Mouse (Mus musculus) liver, embryonic 13.5 days (tissue): ENCODE data around the gene Rasa2. TPM values are rescaled to one million over a fixed set of nuclear protein-coding genes. Genes with fewer than 3 reads are reported as not detected.

Source experiments
- ATAC-seq: fragments of 200-750 bp; cut with Nextera tagmentation; 2 replicates; pipeline ENCODE4 v1.8.0; 2017; ENCODE audit warnings: low read depth, mild to moderate bottlenecking, moderate number of reproducible peaks, moderate library complexity
- DNase-seq: peaks from one replicate; pipeline ENCODE4 v3.0.0; 2022
- H3K27ac ChIP-seq: fragments of 300-500 bp; sonication (generic); 2 replicates; pipeline ENCODE4 v1.5.1; 2015; ENCODE audit warnings: moderate library complexity, mild to moderate bottlenecking, inconsistent platforms
- H3K27me3 ChIP-seq: fragments of 300-500 bp; sonication (generic); 2 replicates; pipeline ENCODE4 v1.6.1; 2015; ENCODE audit warnings: mild to moderate bottlenecking, inconsistent platforms
- H3K36me3 ChIP-seq: fragments of 300-500 bp; sonication (generic); 2 replicates; pipeline ENCODE4 v1.6.1; 2015; ENCODE audit warnings: mild to moderate bottlenecking, inconsistent platforms
- H3K4me1 ChIP-seq: fragments of 300-500 bp; sonication (generic); replicated peaks from 2 replicates; pipeline ENCODE4 v1.6.1; 2015; ENCODE audit warnings: inconsistent platforms
- H3K4me2 ChIP-seq: fragments of 300-500 bp; sonication (generic); 2 replicates; pipeline ENCODE4 v1.6.1; 2015; ENCODE audit warnings: inconsistent platforms, mild to moderate bottlenecking, moderate library complexity
- H3K4me3 ChIP-seq: fragments of 300-500 bp; sonication (generic); replicated peaks from 2 replicates; pipeline ENCODE4 v1.5.1; 2015; ENCODE audit warnings: mild to moderate bottlenecking, inconsistent platforms
- H3K9ac ChIP-seq: fragments of 300-500 bp; sonication (generic); 2 replicates; pipeline ENCODE4 v1.6.1; 2015; ENCODE audit warnings: mild to moderate bottlenecking, inconsistent platforms
- H3K9me3 ChIP-seq: fragments of 300-500 bp; sonication (generic); replicated peaks from 2 replicates; pipeline ENCODE4 v1.6.1; 2016; ENCODE audit warnings: inconsistent platforms
- WGBS: fragments of 180-500 bp; shearing (Covaris S2); methylation state at CpG from one replicate; pipeline ENCODE4 v1.1.7; 2015; ENCODE audit not compliant: insufficient replicate concordance; 5-methylcytosine and 5-hydroxymethylcytosine counted together
- polyA plus RNA-seq: library from polyadenylated mRNA; unstranded; fragments of >200 nt; fragmentation: Nextera tagmentation; extraction: Ambion mirVana; gene quantifications from 2 replicates; pipeline ENCODE4 v1.2.1, GENCODE M21; 2015

The Rasa2 gene
- polyA plus RNA-seq, 1 experiment from 2014 or later, result 2.9 TPM

GRCm38 (mm10) chr9:96577674-96578073, 53.7 kb downstream of the Rasa2 start:
- no peak for DNase-seq
- H3K27ac ChIP-seq, result no peak overlapping the region
- no peak overlapping the region for H3K4me2 ChIP-seq

DNA sequence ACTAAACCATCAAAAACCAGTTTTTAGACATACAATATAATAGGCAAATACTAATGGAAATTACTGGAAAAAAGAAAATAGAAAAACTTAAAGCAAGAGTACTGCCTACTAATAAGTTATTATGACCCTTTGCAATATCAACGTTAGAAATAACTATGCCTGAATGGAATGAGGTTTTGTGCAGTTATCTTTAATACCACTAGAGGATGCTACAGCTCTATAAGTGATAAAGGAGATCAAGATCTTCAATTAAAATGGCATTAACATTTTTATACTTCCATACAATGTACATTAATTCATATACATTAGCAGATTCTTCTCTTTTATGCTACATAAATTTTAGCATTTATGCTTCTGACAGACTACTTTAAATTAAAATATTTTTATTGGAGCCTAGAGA, 58.2 kb downstream of the Rasa2 start:
- Histone ChIP-seq H3K27ac (no peak overlapping the region), H3K9ac (no peak overlapping the region), H3K9me3 (no peaks in the 10 kb centered on the region), H3K36me3 (no peaks in the 10 kb centered on the region; the same call in 1 of the 2 replicates), H3K4me3 (no peak overlapping the region), H3K27me3 (no peaks in the 10 kb centered on the region), H3K4me1 (no peaks in the 10 kb centered on the region), H3K4me2 (no peak overlapping the region)
- ATAC-seq (no peak), DNase-seq (no peak)
- 9% methylated on average over 1 of the region's 1 CpGs for WGBS

More at GRCm38 (mm10) chr9:96577674-96578073, 53.7 kb downstream of the Rasa2 start:
- Histone ChIP-seq H3K36me3 (no peaks in the 10 kb centered on the region), H3K4me1 (no peaks in the 10 kb centered on the region), H3K9me3 (no peaks in the 10 kb centered on the region), H3K9ac (no peak overlapping the region), H3K4me3 (no peak overlapping the region), H3K27me3 (no peaks in the 10 kb centered on the region)
- 35% methylated on average over 6 of the region's 6 CpGs for WGBS
- no peak for ATAC-seq

GRCm38 (mm10) chr9:96572754-96573153, 58.7 kb downstream of the Rasa2 start:
- 81% methylated on average over 9 of the region's 9 CpGs for WGBS
- Histone ChIP-seq H3K27me3 (no peaks in the 10 kb centered on the region), H3K4me1 (no peaks in the 10 kb centered on the region), H3K4me2 (no peak overlapping the region), H3K9ac (no peak overlapping the region), H3K27ac (no peak overlapping the region), H3K4me3 (no peak overlapping the region), H3K9me3 (no peaks in the 10 kb centered on the region), H3K36me3 (no peaks in the 10 kb centered on the region; the same call in 1 of the 2 replicates)
- DNase-seq (no peak), ATAC-seq (no peak)

GRCm38 (mm10) chr9:96566470-96566996, 64.9 kb downstream of the Rasa2 start:
- H3K4me2 ChIP-seq, result 0 out of 2 replicates have a peak overlapping the region, but pooled peaks have one; percentile 19
- 53% methylated on average over 8 of the region's 8 CpGs for WGBS
- no peak overlapping the region for H3K9ac ChIP-seq
- no peaks in the 10 kb centered on the region for H3K9me3 ChIP-seq
- H3K36me3 ChIP-seq, result peaks cover 3% of the 10 kb centered on the region; the same call in 1 of the 2 replicates
- no peaks in the 10 kb centered on the region for H3K27me3 ChIP-seq
- DNase-seq (peak; percentile 15), ATAC-seq (peak; percentile 81)
- H3K27ac ChIP-seq, result peak overlapping the region; percentile 2; the same call in 1 of the 2 replicates
- peaks cover 3% of the 10 kb centered on the region; the same call in 1 of the 2 replicates for H3K4me1 ChIP-seq
- no peak overlapping the region for H3K4me3 ChIP-seq

DNA sequence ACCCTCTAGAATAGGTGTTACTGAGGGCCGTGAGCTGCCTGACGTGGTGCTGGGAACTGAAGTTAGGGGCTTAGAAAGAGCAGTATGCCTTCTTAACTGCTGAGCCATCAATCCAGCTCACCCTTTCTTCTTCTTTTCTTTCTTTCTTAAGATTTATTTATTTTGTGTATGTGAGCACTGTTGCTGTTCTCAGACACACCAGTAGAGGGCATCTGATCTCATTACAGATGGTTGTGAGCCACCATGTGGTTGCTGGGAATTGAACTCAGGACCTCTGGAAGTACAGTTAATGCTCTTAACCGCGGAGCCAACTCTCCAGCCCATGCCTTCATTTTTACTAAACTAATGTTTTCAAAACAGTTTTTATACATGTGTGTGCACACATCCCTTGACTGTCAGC, 67.9 kb downstream of the Rasa2 start:
- Histone ChIP-seq H3K4me2 (no peak overlapping the region), H3K27ac (no peak overlapping the region), H3K9me3 (no peaks in the 10 kb centered on the region), H3K36me3 (peaks cover 6% of the 10 kb centered on the region; the same call in 1 of the 2 replicates), H3K4me3 (no peak overlapping the region), H3K27me3 (no peaks in the 10 kb centered on the region), H3K4me1 (peaks cover 18% of the 10 kb centered on the region), H3K9ac (no peak overlapping the region)
- no peak for ATAC-seq
- 81% methylated on average over 4 of the region's 4 CpGs for WGBS
- DNase-seq, result no peak

DNA sequence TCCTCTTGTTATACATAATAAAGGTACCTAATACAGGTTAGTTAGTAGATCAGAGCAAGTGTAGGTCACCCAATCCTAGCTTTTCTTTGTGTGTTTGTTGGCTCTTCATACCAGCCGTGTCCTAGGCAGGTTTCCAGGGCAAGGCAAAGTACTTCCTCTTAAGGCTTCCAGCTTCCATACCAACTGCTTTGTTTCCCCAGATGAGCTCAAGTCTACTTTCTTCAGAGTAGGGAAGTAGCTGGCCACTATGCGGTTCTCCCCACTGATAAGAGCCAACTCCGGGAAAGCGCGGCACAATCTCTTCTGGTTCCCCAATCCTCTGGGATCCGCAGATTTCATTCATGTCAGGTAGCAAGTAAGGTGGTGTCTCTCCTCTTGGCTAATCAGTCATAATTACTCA, 72.3 kb downstream of the Rasa2 start:
- H3K4me2 ChIP-seq, result no peak overlapping the region
- no peak overlapping the region for H3K27ac ChIP-seq
- 58% methylated on average over 6 of the region's 6 CpGs for WGBS
- H3K36me3 ChIP-seq, result 0 out of 2 replicates have a peak, but pooled peaks cover 5% of the 10 kb centered on the region
- H3K9ac ChIP-seq, result no peak overlapping the region
- no peak for DNase-seq
- peaks cover 17% of the 10 kb centered on the region for H3K4me1 ChIP-seq
- no peaks in the 10 kb centered on the region for H3K9me3 ChIP-seq
- ATAC-seq, result no peak
- no peaks in the 10 kb centered on the region for H3K27me3 ChIP-seq
- H3K4me3 ChIP-seq, result no peak overlapping the region

DNA sequence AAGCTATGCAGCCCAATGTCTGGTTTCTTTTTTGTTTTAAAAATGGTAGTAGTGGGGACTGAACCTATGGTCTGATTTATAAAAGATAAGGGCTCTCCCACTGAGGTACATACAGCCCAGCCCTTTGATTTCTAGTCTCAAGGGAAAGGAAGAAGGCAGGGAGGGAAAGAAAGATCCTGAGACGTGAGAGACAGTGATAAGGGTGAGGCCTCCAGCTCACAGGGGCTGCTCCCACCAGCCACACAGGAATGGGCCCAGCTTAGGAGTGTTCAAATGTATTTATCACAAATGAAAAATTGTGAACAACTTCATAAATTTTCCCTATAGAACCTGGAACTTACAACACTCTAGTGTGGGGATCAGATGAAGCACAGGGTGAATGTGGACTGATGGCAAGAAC, 72.8 kb downstream of the Rasa2 start:
- no peaks in the 10 kb centered on the region for H3K9me3 ChIP-seq
- no peaks in the 10 kb centered on the region for H3K27me3 ChIP-seq
- H3K4me3 ChIP-seq, result no peak overlapping the region
- H3K27ac ChIP-seq, result no peak overlapping the region
- peak; percentile 72 for ATAC-seq
- DNase-seq, result no peak
- 16% methylated on average over 1 of the region's 1 CpGs for WGBS
- 0 out of 2 replicates have a peak, but pooled peaks cover 5% of the 10 kb centered on the region for H3K36me3 ChIP-seq
- H3K4me2 ChIP-seq, result no peak overlapping the region
- H3K4me1 ChIP-seq, result peaks cover 17% of the 10 kb centered on the region
- H3K9ac ChIP-seq, result no peak overlapping the region

GRCm38 (mm10) chr9:96554095-96554494, 77.3 kb downstream of the Rasa2 start:
- H3K9ac ChIP-seq, result no peak overlapping the region
- no peak for DNase-seq
- H3K9me3 ChIP-seq, result no peaks in the 10 kb centered on the region
- no peak overlapping the region for H3K4me2 ChIP-seq
- WGBS, result 58% methylated on average over 1 of the region's 1 CpGs
- 0 out of 2 replicates have a peak, but pooled peaks cover 8% of the 10 kb centered on the region for H3K36me3 ChIP-seq
- no peak overlapping the region for H3K4me3 ChIP-seq
- peaks cover 8% of the 10 kb centered on the region for H3K4me1 ChIP-seq
- H3K27me3 ChIP-seq, result no peaks in the 10 kb centered on the region
- no peak for ATAC-seq
- H3K27ac ChIP-seq, result no peak overlapping the region

GRCm38 (mm10) chr9:96545410-96545809, 86.0 kb downstream of the Rasa2 start:
- Histone ChIP-seq H3K9ac (no peak overlapping the region), H3K4me3 (no peak overlapping the region), H3K9me3 (no peaks in the 10 kb centered on the region), H3K27ac (no peak overlapping the region), H3K36me3 (peaks cover 2% of the 10 kb centered on the region; the same call in 1 of the 2 replicates), H3K4me2 (no peak overlapping the region), H3K27me3 (no peaks in the 10 kb centered on the region), H3K4me1 (0 out of 2 replicates have a peak, but pooled peaks cover 3% of the 10 kb centered on the region)
- no peak for DNase-seq
- no peak for ATAC-seq
- 82% methylated on average over 13 of the region's 13 CpGs for WGBS

DNA sequence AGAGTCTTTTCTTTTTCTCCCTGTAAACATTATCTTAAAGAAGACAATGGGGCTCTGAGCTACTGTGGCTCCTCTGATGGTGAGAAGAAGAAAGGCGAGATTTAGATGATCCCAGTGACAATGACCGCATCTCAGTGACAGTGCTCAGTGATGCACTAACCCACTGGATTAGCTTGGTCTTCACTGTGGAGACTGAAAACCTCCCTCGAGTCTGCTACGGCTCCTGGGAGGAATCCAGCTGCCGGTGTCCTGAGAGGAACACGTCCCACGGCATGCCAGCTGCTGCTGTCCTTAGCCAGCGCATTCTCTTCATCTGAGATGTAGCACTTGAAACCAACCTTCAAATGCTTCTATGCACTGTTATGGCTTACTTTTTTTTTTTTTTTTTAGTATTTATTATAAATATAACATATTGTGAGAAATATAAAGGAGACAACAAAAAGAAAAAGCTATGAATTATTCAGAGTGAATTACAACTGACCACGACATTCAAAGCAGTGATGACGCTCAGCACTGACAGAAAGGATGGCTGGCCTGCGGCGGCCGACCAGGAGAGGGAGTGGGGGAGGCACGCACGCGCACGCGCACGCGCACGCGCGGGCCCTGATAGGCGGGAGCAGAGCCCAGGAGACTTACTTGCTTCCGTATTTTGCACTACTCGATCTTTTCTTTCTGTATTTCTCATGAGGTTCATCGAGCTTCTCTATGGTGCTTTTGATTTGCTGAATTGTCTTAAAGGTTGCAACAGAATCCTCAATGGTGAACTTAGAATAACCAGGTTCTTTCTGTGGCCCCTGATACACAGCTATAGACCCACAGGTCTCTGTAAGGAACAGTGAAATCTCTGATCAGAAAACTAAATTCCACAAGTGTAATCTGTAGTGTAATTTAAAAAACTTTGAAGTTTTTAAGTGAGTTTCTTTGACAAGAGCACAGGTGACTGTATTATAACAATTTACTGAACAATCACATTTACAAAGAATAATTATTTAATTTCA, 87.5 kb downstream of the Rasa2 start:
- Histone ChIP-seq H3K9ac (0 out of 2 replicates have a peak overlapping the region, but pooled peaks have one; percentile 29), H3K27me3 (no peaks in the 10 kb centered on the region), H3K9me3 (no peaks in the 10 kb centered on the region), H3K4me3 (peak overlapping the region; percentile 39), H3K4me2 (peak overlapping the region; percentile 59), H3K27ac (no peak overlapping the region), H3K36me3 (peaks cover 2% of the 10 kb centered on the region; the same call in 1 of the 2 replicates), H3K4me1 (peaks cover 3% of the 10 kb centered on the region; the same call in 1 of the 2 replicates)
- ATAC-seq (peak; percentile 89), DNase-seq (peak; percentile 34)
- 30% methylated on average over 27 of the region's 27 CpGs for WGBS

DNA sequence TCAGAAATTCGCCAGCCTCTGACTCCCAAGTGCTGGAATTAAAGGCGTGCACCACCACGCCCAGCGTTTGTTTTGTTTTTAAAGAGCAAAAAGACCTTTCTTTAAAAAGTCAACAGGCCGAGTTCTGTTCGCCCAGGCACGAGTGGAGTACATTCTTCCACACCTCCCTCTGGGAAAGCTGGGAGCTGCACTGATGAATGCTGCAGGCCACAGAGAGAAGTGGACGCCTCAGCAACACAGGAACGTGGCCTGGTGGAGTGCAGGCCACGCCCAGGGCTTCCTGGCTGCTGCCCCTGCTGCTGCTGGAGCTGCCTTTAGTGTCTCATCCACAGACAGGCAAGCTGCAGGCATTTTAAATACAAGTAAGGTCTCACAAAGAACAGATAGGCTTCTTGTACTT, 92.5 kb downstream of the Rasa2 start:
- DNase-seq (no peak), ATAC-seq (no peak)
- H3K9ac ChIP-seq, result no peak overlapping the region
- H3K27me3 ChIP-seq, result no peaks in the 10 kb centered on the region
- no peak overlapping the region for H3K4me2 ChIP-seq
- no peak overlapping the region for H3K27ac ChIP-seq
- H3K4me3 ChIP-seq, result no peak overlapping the region
- WGBS, result 50% methylated on average over 10 of the region's 10 CpGs
- H3K4me1 ChIP-seq, result peaks cover 17% of the 10 kb centered on the region
- no peaks in the 10 kb centered on the region for H3K9me3 ChIP-seq
- H3K36me3 ChIP-seq, result no peaks in the 10 kb centered on the region
